Mouse (Mus musculus) kidney, adult 2 months (tissue): ENCODE measurements at regions not wholly inside any gene's neighbourhood (a gene's known extent, or its start where the extent isn't known, plus 50 kb on each side); places are given as distances from the start of the nearest gene placed in this dataset.
A peak's percentile ranks its signal among the peaks of the same experiment; 100 is the strongest.

Source experiments
- DNase-seq: peaks from one replicate; pipeline ENCODE4 v3.0.0; 2021
- H3K27ac ChIP-seq: fragments of 200-500 bp; 2 replicates; pipeline ENCODE4 v1.5.1; 2012; ENCODE audit warnings: low read depth, low read length, control low read depth, inconsistent platforms; ENCODE audit not compliant: insufficient read depth
- H3K27me3 ChIP-seq: fragments of 200-500 bp; replicated peaks from 2 replicates; pipeline ENCODE4 v1.6.1; 2012; ENCODE audit warnings: mild to moderate bottlenecking, moderate library complexity, low read length, inconsistent platforms; ENCODE audit not compliant: control insufficient read depth, insufficient read depth
- H3K36me3 ChIP-seq: fragments of 200-500 bp; 2 replicates; pipeline ENCODE4 v1.6.1; 2012; ENCODE audit warnings: mild to moderate bottlenecking, moderate library complexity, low read length, inconsistent platforms; ENCODE audit not compliant: control insufficient read depth, insufficient read depth
- H3K4me1 ChIP-seq: fragments of 200-500 bp; 2 replicates; pipeline ENCODE4 v1.6.1; 2011; ENCODE audit warnings: low read length; ENCODE audit not compliant: control insufficient read depth, insufficient read depth
- H3K4me3 ChIP-seq: fragments of 200-500 bp; 2 replicates; pipeline ENCODE4 v1.5.1; 2011; ENCODE audit warnings: mild to moderate bottlenecking, low read depth, low read length, control low read depth; ENCODE audit not compliant: insufficient read depth
- CTCF ChIP-seq: fragments of 200-500 bp; conservative IDR thresholded peaks from 2 replicates; pipeline ENCODE4 v1.5.1; 2011; ENCODE audit warnings: low read depth, mild to moderate bottlenecking, control low read depth, low read length, moderate library complexity, mixed read lengths; ENCODE audit not compliant: insufficient read depth, insufficient read length
- POLR2A ChIP-seq: fragments of 200-500 bp; IDR thresholded peaks from one replicate; pipeline ENCODE4 v1.6.1; 2011; ENCODE audit warnings: low read depth, low read length, control low read depth
- WGBS: fragments of 180-500 bp; shearing (Covaris S2); methylation state at CpG from one replicate; pipeline ENCODE4 v1.1.7; 2018; 5-methylcytosine and 5-hydroxymethylcytosine counted together

DNA sequence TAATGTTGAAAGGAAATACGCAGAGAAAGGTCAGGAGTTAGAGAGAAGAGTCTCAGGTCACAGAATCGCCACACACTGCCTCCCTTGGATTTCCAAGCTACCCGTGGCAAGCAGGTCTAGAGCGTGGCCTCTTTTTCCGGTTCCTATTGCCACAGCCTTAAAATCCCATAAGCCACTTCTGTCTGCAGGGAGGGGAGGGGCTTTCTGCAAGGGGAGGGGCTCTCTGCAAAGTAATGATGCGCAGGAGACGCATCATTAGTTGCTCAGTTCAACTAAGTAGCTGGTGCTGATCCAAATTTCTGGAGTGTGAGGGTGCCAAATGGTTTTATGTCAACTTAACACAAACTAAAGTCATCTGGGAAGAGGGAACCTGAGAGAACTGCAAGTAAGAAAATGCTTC is 179.6 kb downstream of the Dact1 start:
- WGBS, result 65% methylated on average over 7 of the region's 7 CpGs
- Histone ChIP-seq H3K27me3 (no peaks in the 10 kb centered on the region), H3K27ac (no peak overlapping the region), H3K4me3 (no peak overlapping the region), H3K4me1 (no peaks in the 10 kb centered on the region), H3K36me3 (no peaks in the 10 kb centered on the region)
- no peak for DNase-seq
- TF ChIP-seq POLR2A (no peak), CTCF (no peak)

DNA sequence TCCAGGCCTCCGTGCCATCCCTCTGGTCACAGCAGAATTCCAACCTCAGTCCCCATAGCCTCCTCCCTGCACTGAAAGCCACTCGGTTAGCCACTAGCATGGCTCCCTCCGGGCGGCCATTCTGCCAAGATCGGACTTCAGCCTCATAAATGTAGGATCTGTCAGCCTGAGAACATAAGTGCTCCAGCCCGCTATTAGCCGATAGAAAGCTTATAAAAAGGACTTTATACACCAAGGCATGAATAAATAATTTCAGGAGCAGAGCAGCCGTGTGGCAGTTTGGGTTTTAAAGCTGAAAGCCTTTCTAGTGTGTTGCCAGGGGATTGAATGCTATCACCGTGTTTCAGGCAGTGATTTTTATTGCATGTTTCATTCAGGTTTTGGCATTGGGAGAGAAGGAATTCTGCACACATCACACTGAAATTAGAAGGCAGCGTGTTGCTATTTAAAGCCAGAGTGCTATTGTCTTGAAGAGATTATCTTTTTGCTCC is 185.2 kb downstream of the Dact1 start:
- H3K4me3 ChIP-seq, result no peak overlapping the region
- H3K27me3 ChIP-seq, result no peaks in the 10 kb centered on the region
- DNase-seq, result no peak
- no peak overlapping the region for H3K27ac ChIP-seq
- TF ChIP-seq POLR2A (no peak), CTCF (no peak)
- WGBS, result 50% methylated on average over 10 of the region's 10 CpGs
- no peaks in the 10 kb centered on the region for H3K36me3 ChIP-seq
- no peaks in the 10 kb centered on the region for H3K4me1 ChIP-seq

DNA sequence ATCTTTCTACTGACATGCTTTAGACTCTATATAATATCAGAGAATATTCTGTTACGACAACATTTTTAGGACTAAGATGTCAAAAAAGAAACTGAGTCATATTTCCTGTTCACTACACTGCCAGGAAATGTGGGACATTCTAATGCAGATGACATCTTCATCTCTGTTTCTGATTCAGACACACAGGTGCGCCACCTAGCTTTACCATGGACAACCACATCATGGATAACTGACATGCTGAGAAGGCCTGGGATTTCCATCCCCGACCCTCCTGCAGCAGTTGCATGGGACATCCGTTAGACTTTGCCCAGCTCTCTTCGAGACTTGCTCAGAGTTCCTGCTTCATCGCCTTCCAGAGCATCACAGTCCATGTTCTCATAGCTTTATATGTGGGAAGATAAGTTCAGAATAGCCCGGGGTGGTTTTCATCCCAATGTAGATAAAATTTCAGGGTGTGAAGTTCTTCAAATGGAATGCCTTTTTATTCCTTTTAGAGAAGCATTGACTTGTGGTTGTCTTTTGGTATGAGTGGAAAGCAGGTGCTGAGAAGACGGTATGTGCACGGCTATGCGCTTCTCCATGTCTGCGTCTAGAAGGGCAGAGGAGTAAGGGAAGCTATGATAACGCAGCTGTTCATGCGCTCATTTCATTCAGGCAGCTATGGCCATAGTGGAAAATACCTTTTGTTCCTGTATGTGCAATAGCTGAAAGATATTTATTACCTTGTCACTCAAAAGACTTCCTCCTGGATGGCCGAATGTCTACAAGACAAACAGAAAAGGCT is 188.8 kb downstream of the Dact1 start:
- 70% methylated on average over 14 of the region's 14 CpGs for WGBS
- Histone ChIP-seq H3K27ac (no peak overlapping the region), H3K4me3 (no peak overlapping the region), H3K4me1 (no peaks in the 10 kb centered on the region), H3K36me3 (no peaks in the 10 kb centered on the region), H3K27me3 (no peaks in the 10 kb centered on the region)
- peak; percentile 39 for DNase-seq
- TF ChIP-seq CTCF (peak; percentile 46), POLR2A (no peak)

DNA sequence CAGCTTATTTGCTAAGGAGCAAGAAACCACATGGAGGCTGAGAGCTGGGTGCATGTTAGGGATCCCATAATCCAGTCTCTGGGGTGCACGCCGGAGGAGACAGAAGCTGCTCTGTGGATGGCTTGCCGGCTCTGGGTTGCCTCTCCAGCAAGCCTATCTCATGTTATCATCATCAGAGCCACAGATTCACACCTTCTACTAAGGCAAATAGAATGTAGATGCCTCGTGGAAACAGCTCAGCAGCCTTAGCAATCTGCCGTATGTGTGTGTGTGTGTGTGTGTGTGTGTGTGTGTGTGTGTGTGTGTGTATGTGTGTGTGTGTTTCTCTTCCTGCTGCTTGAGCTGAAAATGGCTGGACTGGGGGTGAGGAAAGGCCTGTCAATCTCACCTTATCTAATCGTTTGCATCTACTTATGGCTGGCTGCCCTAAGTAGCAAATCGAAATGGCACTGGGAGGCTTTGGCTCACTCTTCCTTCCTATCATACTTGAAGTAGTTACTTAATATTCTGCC is 191.7 kb downstream of the Dact1 start:
- Histone ChIP-seq H3K4me1 (no peaks in the 10 kb centered on the region), H3K27ac (no peak overlapping the region), H3K4me3 (no peak overlapping the region), H3K36me3 (no peaks in the 10 kb centered on the region), H3K27me3 (no peaks in the 10 kb centered on the region)
- DNase-seq, result no peak
- no peak for TF ChIP-seq CTCF
- TF ChIP-seq POLR2A, result no peak
- WGBS, result 65% methylated on average over 7 of the region's 7 CpGs

DNA sequence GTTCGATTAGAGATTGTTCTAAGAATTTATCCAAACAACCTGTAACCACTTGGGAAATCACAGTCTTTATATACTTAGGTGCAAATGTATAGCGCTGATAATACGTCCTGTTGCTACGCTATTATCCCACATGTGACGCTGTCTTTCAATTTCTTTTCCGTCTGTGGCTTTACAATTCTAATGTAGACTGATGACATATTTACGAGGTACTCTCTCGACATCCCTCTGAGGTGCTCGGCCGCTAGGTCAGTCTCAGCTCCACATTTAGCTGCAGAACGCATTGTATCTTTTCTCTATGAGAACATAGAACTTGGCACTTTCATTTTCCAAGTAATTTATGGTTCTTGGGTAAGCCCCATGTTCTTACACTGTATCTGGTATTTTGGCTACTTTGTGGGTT is 193.6 kb downstream of the Dact1 start:
- 69% methylated on average over 11 of the region's 11 CpGs for WGBS
- Histone ChIP-seq H3K27me3 (no peaks in the 10 kb centered on the region), H3K4me3 (no peak overlapping the region), H3K4me1 (no peaks in the 10 kb centered on the region), H3K36me3 (no peaks in the 10 kb centered on the region), H3K27ac (no peak overlapping the region)
- DNase-seq, result no peak
- TF ChIP-seq CTCF, result no peak
- no peak for TF ChIP-seq POLR2A

DNA sequence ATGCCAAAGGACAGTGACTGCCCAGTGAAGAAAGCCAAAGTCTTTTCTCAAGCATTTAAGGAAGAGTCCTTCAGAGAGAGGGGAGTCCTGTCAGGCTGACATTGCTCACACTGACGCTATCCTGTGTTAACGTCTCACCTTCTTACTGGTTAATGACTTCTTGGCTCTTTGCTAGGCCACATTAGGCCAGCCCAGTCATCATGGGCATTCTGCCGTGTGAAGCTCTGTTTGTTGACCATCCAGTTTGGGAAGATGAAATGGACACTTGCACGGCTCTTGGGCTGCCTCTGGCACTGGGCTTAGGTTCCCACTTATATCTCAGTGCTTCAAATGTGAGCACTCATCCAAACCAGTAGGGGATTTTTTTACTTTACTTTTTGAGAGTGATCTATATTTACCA is 196.5 kb downstream of the Dact1 start:
- H3K4me1 ChIP-seq, result no peaks in the 10 kb centered on the region
- H3K4me3 ChIP-seq, result no peak overlapping the region
- no peak for DNase-seq
- H3K27ac ChIP-seq, result no peak overlapping the region
- no peaks in the 10 kb centered on the region for H3K36me3 ChIP-seq
- H3K27me3 ChIP-seq, result no peaks in the 10 kb centered on the region
- WGBS, result 53% methylated on average over 4 of the region's 4 CpGs
- TF ChIP-seq POLR2A (no peak), CTCF (no peak)

DNA sequence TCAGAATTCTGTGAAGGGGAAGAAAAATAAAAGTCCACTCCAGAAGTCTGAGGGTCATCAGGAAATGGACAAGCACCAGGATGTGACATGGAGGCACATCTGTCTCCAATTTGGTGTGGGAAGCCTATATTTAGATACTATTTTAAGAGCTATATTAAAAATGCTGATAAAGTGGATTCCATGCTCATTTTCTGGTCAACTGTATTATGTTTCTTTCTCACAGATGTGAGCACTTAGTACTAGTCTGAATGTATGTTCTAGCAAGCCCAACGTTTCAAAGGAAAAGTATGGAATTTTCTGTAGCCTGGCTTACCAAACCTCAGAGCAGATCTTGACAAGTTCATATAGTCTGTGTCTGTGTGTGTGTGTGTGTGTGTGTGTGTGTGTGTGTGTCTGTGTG is 197.0 kb downstream of the Dact1 start:
- no peak overlapping the region for H3K4me3 ChIP-seq
- no peak for DNase-seq
- WGBS, result 80% methylated on average over 1 of the region's 1 CpGs
- no peak overlapping the region for H3K27ac ChIP-seq
- H3K27me3 ChIP-seq, result no peaks in the 10 kb centered on the region
- no peaks in the 10 kb centered on the region for H3K36me3 ChIP-seq
- no peaks in the 10 kb centered on the region for H3K4me1 ChIP-seq
- TF ChIP-seq CTCF (no peak), POLR2A (no peak)
